Mouse (Mus musculus): ENCODE data around the gene Caps2.
"Not testable (repeated sequence)": the region's sequence is repeated elsewhere in the genome, so short reads cannot be mapped to it uniquely, and the experiment has no call there.

Caps2 gene

GRCm38 (mm10) chr10:112163168-112163766, at the start of gene Caps2:
TSS of gene Caps2 (plus strand) at chr10:112163621.
- DNase-seq: peak; percentile 82

- DNase-seq: not testable (repeated sequence)
These were observed 38.3 kb upstream of the Caps2 start for GRCm38 (mm10) chr10:112125090-112125489.

- not testable (repeated sequence) for DNase-seq
These were observed 35.7 kb upstream of the Caps2 start for GRCm38 (mm10) chr10:112127682-112128230.

- no peak for DNase-seq
These were observed 31.2 kb upstream of the Caps2 start for GRCm38 (mm10) chr10:112132194-112132593.

GRCm38 (mm10) chr10:112138050-112138870, 25.2 kb upstream of the Caps2 start:
- DNase-seq: peak; percentile 87

GRCm38 (mm10) chr10:112138871-112139430, 24.5 kb upstream of the Caps2 start:
- no peak for DNase-seq

GRCm38 (mm10) chr10:112139834-112140233, 23.6 kb upstream of the Caps2 start:
- DNase-seq: peak; percentile 16

GRCm38 (mm10) chr10:112159882-112160560, 3.4 kb upstream of the Caps2 start, which contains the start of gene Glipr1l3:
TSS of gene Glipr1l3 (minus strand) at chr10:112160327.
- DNase-seq: peak; percentile 93

- DNase-seq: peak; percentile 5
These were observed 13.6 kb downstream of the Caps2 start for GRCm38 (mm10) chr10:112177027-112177426.

- DNase-seq: not testable (repeated sequence)
These were observed 30.5 kb downstream of the Caps2 start for GRCm38 (mm10) chr10:112193919-112194318.

GRCm38 (mm10) chr10:112203463-112203862, 40.0 kb downstream of the Caps2 start:
- peak; percentile 48 for DNase-seq

GRCm38 (mm10) chr10:112227073-112227472, 63.7 kb downstream of the Caps2 start:
- no peak for DNase-seq

GRCm38 (mm10) chr10:112229091-112229843, 65.8 kb downstream of the Caps2 start:
- DNase-seq: not testable (repeated sequence)

GRCm38 (mm10) chr10:112232733-112233132, 69.3 kb downstream of the Caps2 start:
- DNase-seq: not testable (repeated sequence)

- DNase-seq: not testable (repeated sequence)
These were observed 72.0 kb downstream of the Caps2 start for GRCm38 (mm10) chr10:112235396-112235940.

- peak; percentile 6 for DNase-seq
These were observed 84.9 kb downstream of the Caps2 start for GRCm38 (mm10) chr10:112248273-112248672.

GRCm38 (mm10) chr10:112263467-112263866, 100.0 kb downstream of the Caps2 start:
- DNase-seq: no peak
